Mouse (Mus musculus) macrophage (primary cell): ENCODE data around the gene Btbd7. TPM values are rescaled to one million over a fixed set of nuclear protein-coding genes. Genes with fewer than 3 reads are reported as not detected.
A peak's percentile ranks its signal among the peaks of the same experiment; 100 is the strongest.

Source experiments
- H3K27ac ChIP-seq: fragments of 350-480 bp; formaldehyde crosslinking; 2 replicates; pipeline ENCODE4 v1.9.0; 2021
- H3K36me3 ChIP-seq: fragments of 350-480 bp; formaldehyde crosslinking; 2 replicates; pipeline ENCODE4 v1.9.0; 2021; ENCODE audit errors: inconsistent target
- H3K4me3 ChIP-seq: fragments of 350-480 bp; formaldehyde crosslinking; 2 replicates; pipeline ENCODE4 v1.9.0; 2021; ENCODE audit errors: inconsistent target
- H3K79me2 ChIP-seq: fragments of 350-480 bp; formaldehyde crosslinking; 2 replicates; pipeline ENCODE4 v1.9.0; 2021; ENCODE audit errors: inconsistent target
- WGBS: methylation state at CpG from one replicate; pipeline ENCODE4 v1.1.7; 2026; ENCODE audit warnings: inconsistent platforms; ENCODE audit not compliant: missing documents; 5-methylcytosine and 5-hydroxymethylcytosine counted together
- polyA plus RNA-seq: library from polyadenylated mRNA; stranded (reverse); fragments of 250-400 nt; gene quantifications from 3 replicates; pipeline ENCODE4 v1.2.4, GENCODE M21; 2018; ENCODE audit warnings: inconsistent platforms

Btbd7 gene
- polyA plus RNA-seq, 1 experiment from 2014 or later, result 8.2 TPM

GRCm38 (mm10) chr12:102761668-102762067 lies 116.6 kb downstream of the Btbd7 start:
- WGBS, result 93% methylated on average over 3 of the region's 3 CpGs
- H3K27ac ChIP-seq, result no peak overlapping the region
- H3K36me3 ChIP-seq, result peaks cover 33% of the 10 kb centered on the region
- no peak overlapping the region for H3K4me3 ChIP-seq
- peaks cover 45% of the 10 kb centered on the region for H3K79me2 ChIP-seq

- Histone ChIP-seq H3K4me3 (peak overlapping the region; percentile 90), H3K36me3 (peaks cover 11% of the 10 kb centered on the region; the same call in 1 of the 2 replicates), H3K79me2 (peaks cover 73% of the 10 kb centered on the region), H3K27ac (peak overlapping the region; percentile 58)
- 24% methylated on average over 5 of the region's 5 CpGs for WGBS
Measured at GRCm38 (mm10) chr12:102758936-102759335, 119.3 kb downstream of the Btbd7 start.

GRCm38 (mm10) chr12:102758403-102758756 lies 119.9 kb downstream of the Btbd7 start, which contains the start of gene Gm20604:
TSS of gene Gm20604 (minus strand) at chr12:102758672.
- Histone ChIP-seq H3K79me2 (peaks cover 78% of the 10 kb centered on the region), H3K4me3 (peak within 1 kb of the TSS; percentile 90), H3K36me3 (peaks cover 11% of the 10 kb centered on the region; the same call in 1 of the 2 replicates), H3K27ac (peak within 1 kb of the TSS; percentile 58)
- WGBS, result 0% methylated on average over 9 of the region's 10 CpGs

GRCm38 (mm10) chr12:102757689-102758402 lies 120.4 kb downstream of the Btbd7 start, which contains the start of the genes Gm28051, Gon7 and Ubr7:
TSS of gene Gm28051 (minus strand) at chr12:102757765.
TSS of gene Gon7 (minus strand) at chr12:102757803.
TSS of gene Ubr7 (plus strand) at chr12:102757967.
- WGBS, result under 1% methylated on average over 68 of the region's 73 CpGs
- H3K27ac ChIP-seq, result peak within 1 kb of the TSS; percentile 58

GRCm38 (mm10) chr12:102757055-102757688 lies 121.1 kb downstream of the Btbd7 start:
- H3K36me3 ChIP-seq, result peaks cover 6% of the 10 kb centered on the region; the same call in 1 of the 2 replicates
- peak overlapping the region; percentile 51 for H3K27ac ChIP-seq
- H3K4me3 ChIP-seq, result peak overlapping the region; percentile 73
- H3K79me2 ChIP-seq, result peaks cover 90% of the 10 kb centered on the region
- WGBS, result 3% methylated on average over 43 of the region's 46 CpGs

More at GRCm38 (mm10) chr12:102757689-102758402, 120.4 kb downstream of the Btbd7 start, which contains the start of the genes Gm28051, Gon7 and Ubr7:
- Histone ChIP-seq H3K79me2 (peaks cover 84% of the 10 kb centered on the region), H3K36me3 (peaks cover 11% of the 10 kb centered on the region; the same call in 1 of the 2 replicates), H3K4me3 (peak within 1 kb of the TSS; percentile 90)

- Histone ChIP-seq H3K4me3 (peak overlapping the region; percentile 73; the same call in 1 of the 2 replicates), H3K79me2 (peaks cover 92% of the 10 kb centered on the region), H3K36me3 (no peaks in the 10 kb centered on the region), H3K27ac (no peak overlapping the region)
- 89% methylated on average over 7 of the region's 7 CpGs for WGBS
Measured at GRCm38 (mm10) chr12:102756304-102756703, 122.0 kb downstream of the Btbd7 start.

- WGBS, result 29% methylated on average over 3 of the region's 3 CpGs
- peaks cover 85% of the 10 kb centered on the region for H3K79me2 ChIP-seq
- peak overlapping the region; percentile 45 for H3K27ac ChIP-seq
- H3K4me3 ChIP-seq, result no peak overlapping the region
- no peaks in the 10 kb centered on the region for H3K36me3 ChIP-seq
Measured at GRCm38 (mm10) chr12:102748256-102748655, 130.0 kb downstream of the Btbd7 start.

- Histone ChIP-seq H3K36me3 (no peaks in the 10 kb centered on the region), H3K4me3 (peak overlapping the region; percentile 81), H3K27ac (peak overlapping the region; percentile 90), H3K79me2 (peaks cover 51% of the 10 kb centered on the region)
- 8% methylated on average over 6 of the region's 6 CpGs for WGBS
Measured at GRCm38 (mm10) chr12:102744839-102745238, 133.4 kb downstream of the Btbd7 start.

- Histone ChIP-seq H3K36me3 (no peaks in the 10 kb centered on the region), H3K27ac (peak within 1 kb of the TSS; percentile 90), H3K4me3 (peak within 1 kb of the TSS; percentile 81), H3K79me2 (peaks cover 41% of the 10 kb centered on the region)
- WGBS, result under 1% methylated on average over 61 of the region's 63 CpGs
Measured at GRCm38 (mm10) chr12:102743589-102744574, 134.4 kb downstream of the Btbd7 start, which contains the start of the genes Moap1 and Tmem251. TSS of gene Moap1 (minus strand) at chr12:102743661. TSS of gene Tmem251 (plus strand) at chr12:102743762.

GRCm38 (mm10) chr12:102743036-102743588 lies 135.2 kb downstream of the Btbd7 start:
- peaks cover 39% of the 10 kb centered on the region for H3K79me2 ChIP-seq
- no peaks in the 10 kb centered on the region for H3K36me3 ChIP-seq
- WGBS, result 1% methylated on average over 33 of the region's 33 CpGs
- peak overlapping the region; percentile 44 for H3K27ac ChIP-seq
- H3K4me3 ChIP-seq, result peak overlapping the region; percentile 57

- Histone ChIP-seq H3K4me3 (no peak overlapping the region), H3K79me2 (peaks cover 33% of the 10 kb centered on the region), H3K27ac (no peak overlapping the region), H3K36me3 (no peaks in the 10 kb centered on the region)
- WGBS, result 93% methylated on average over 7 of the region's 7 CpGs
Measured at GRCm38 (mm10) chr12:102742056-102742455, 136.2 kb downstream of the Btbd7 start.

- Histone ChIP-seq H3K4me3 (no peak overlapping the region), H3K36me3 (no peaks in the 10 kb centered on the region), H3K27ac (no peak overlapping the region), H3K79me2 (peaks cover 15% of the 10 kb centered on the region)
- WGBS, result 67% methylated on average over 3 of the region's 3 CpGs
Measured at GRCm38 (mm10) chr12:102740285-102740684, 138.0 kb downstream of the Btbd7 start.

GRCm38 (mm10) chr12:102739096-102739495 lies 139.2 kb downstream of the Btbd7 start:
- peaks cover 3% of the 10 kb centered on the region for H3K79me2 ChIP-seq
- WGBS, result 93% methylated on average over 5 of the region's 5 CpGs
- H3K4me3 ChIP-seq, result no peak overlapping the region
- no peaks in the 10 kb centered on the region for H3K36me3 ChIP-seq
- H3K27ac ChIP-seq, result no peak overlapping the region
